Mouse (Mus musculus) C2C12 (cell line): ENCODE measurements around the gene Dmap1. TPM values are rescaled to one million over a fixed set of nuclear protein-coding genes. Genes with fewer than 3 reads are reported as not detected.

Source experiments
- H3K27me3 ChIP-seq: one replicate; pipeline ENCODE4 v1.6.1; 2011; ENCODE audit not compliant: control insufficient read depth, insufficient read depth, insufficient read length
- H3K36me3 ChIP-seq: one replicate; pipeline ENCODE4 v1.6.1; 2011; ENCODE audit not compliant: control insufficient read depth, insufficient read depth
- H3K4me3 ChIP-seq: one replicate; pipeline ENCODE4 v1.5.1; 2011; ENCODE audit warnings: mild to moderate bottlenecking, control low read depth; ENCODE audit not compliant: poor library complexity, insufficient read depth, severe bottlenecking
- H3K79me2 ChIP-seq: one replicate; pipeline ENCODE4 v1.6.1; 2011; ENCODE audit not compliant: control insufficient read depth, insufficient read depth
- H3K79me3 ChIP-seq: one replicate; pipeline ENCODE4 v1.6.1; 2011; ENCODE audit warnings: low read depth, control low read depth
- H3ac ChIP-seq: one replicate; pipeline ENCODE3; 2011; ENCODE audit warnings: low read depth; ENCODE audit not compliant: control insufficient read depth, insufficient read length
- CEBPB ChIP-seq: IDR thresholded peaks from one replicate; pipeline ENCODE4 v1.6.1; 2011; ENCODE audit warnings: low read depth, mild to moderate bottlenecking, control low read depth, moderate library complexity
- CTCF ChIP-seq: IDR thresholded peaks from one replicate; pipeline ENCODE4 v1.5.1; 2011; ENCODE audit not compliant: control insufficient read depth, insufficient read depth, insufficient read length
- FOSL1 ChIP-seq: IDR thresholded peaks from one replicate; pipeline ENCODE4 v1.8.0; 2011; ENCODE audit warnings: mild to moderate bottlenecking, low read length; ENCODE audit not compliant: poor library complexity, insufficient read depth, severe bottlenecking
- MAX ChIP-seq: IDR thresholded peaks from one replicate; pipeline ENCODE4 v1.6.1; 2011; ENCODE audit warnings: mild to moderate bottlenecking, control low read depth
- MYOD1 ChIP-seq: IDR thresholded peaks from one replicate; pipeline ENCODE4 v1.6.1; 2011; ENCODE audit warnings: low read depth; ENCODE audit not compliant: control insufficient read depth, insufficient read length
- MYOG ChIP-seq: IDR thresholded peaks from one replicate; pipeline ENCODE4 v1.6.1; 2011; ENCODE audit not compliant: control insufficient read depth, insufficient read length; ENCODE audit errors: extremely low read depth
- USF1 ChIP-seq: IDR thresholded peaks from one replicate; pipeline ENCODE4 v1.6.1; 2011; ENCODE audit warnings: low read depth, mild to moderate bottlenecking, control low read depth, moderate library complexity
- polyA plus RNA-seq: library from polyadenylated mRNA; unstranded; fragments of >200 nt; fragmentation: generic; extraction: Trizol; gene quantifications from one replicate; pipeline ENCODE4 v1.2.1, GENCODE M21; 2012; ENCODE audit warnings: missing spikeins

Dmap1 gene
- polyA plus RNA-seq, 1 experiment, result 31.0 TPM

DNA sequence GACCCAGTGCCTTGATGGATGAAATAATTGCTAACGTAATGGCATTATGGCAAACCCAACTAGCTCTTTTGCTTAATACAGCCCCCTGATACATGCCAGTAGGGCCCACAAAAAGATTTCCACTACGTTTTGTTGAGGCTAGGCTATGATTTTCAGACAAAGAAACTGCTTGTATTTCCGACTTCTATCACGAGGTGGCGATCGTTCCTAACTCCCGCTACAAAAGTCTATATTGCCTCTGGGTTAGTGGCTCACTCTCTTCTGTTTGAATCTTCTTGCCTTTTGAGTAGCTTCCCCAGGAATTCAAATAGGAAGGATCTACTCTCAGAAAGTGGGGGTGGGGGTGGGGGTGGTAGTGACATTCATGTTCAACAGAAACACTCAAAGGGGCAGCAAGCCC, 23.3 kb upstream of the Dmap1 start:
- H3ac ChIP-seq, result no peak overlapping the region
- TF ChIP-seq USF1 (no peak), CEBPB (no peak), MYOD1 (no peak), FOSL1 (no peak), MAX (no peak), CTCF (no peak), MYOG (no peak)

DNA sequence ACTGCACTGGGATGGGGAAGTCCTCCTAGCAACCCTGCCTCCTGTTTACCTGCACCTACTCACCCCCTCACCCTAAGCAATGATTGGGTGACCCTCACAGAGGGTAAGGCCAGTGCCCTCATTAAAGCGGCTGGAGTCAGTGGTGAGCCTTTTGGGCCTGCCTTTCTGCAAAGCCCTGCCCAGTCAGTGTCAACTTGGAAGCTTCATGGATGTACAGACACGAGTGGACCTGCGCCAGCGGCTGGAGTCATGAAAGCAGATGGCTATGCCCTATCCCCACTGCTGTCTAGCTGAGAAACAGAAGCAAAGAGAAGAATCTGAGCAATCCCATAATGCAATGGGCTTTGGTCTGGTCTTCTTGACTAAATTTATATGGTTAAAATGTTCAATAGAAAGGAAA, 4.3 kb upstream of the Dmap1 start:
- Histone ChIP-seq H3K36me3 (no peaks in the 10 kb centered on the region), H3ac (no peak overlapping the region), H3K79me3 (no peaks in the 10 kb centered on the region), H3K27me3 (peaks cover 3% of the 10 kb centered on the region), H3K4me3 (no peak overlapping the region), H3K79me2 (peaks cover 6% of the 10 kb centered on the region)
- TF ChIP-seq MAX, result no peak
- no peak for TF ChIP-seq CEBPB
- TF ChIP-seq MYOG, result no peak
- TF ChIP-seq USF1, result no peak
- TF ChIP-seq FOSL1, result no peak
- no peak for TF ChIP-seq MYOD1
- TF ChIP-seq CTCF, result no peak

More for the DNA sequence above, 23.3 kb upstream of the Dmap1 start:
- H3K79me2 ChIP-seq, result no peaks in the 10 kb centered on the region
- H3K4me3 ChIP-seq, result no peak overlapping the region
- no peaks in the 10 kb centered on the region for H3K79me3 ChIP-seq
- peaks cover 21% of the 10 kb centered on the region for H3K27me3 ChIP-seq
- H3K36me3 ChIP-seq, result no peaks in the 10 kb centered on the region

GRCm38 (mm10) chr4:117683048-117683768, 1.1 kb upstream of the Dmap1 start:
- Histone ChIP-seq H3K27me3 (peaks cover 3% of the 10 kb centered on the region), H3K79me3 (no peaks in the 10 kb centered on the region), H3ac (no peak overlapping the region), H3K4me3 (no peak overlapping the region), H3K36me3 (peaks cover 23% of the 10 kb centered on the region), H3K79me2 (peaks cover 13% of the 10 kb centered on the region)
- TF ChIP-seq MYOG (no peak), CTCF (no peak), MAX (no peak), CEBPB (no peak), USF1 (no peak), MYOD1 (no peak), FOSL1 (no peak)

DNA sequence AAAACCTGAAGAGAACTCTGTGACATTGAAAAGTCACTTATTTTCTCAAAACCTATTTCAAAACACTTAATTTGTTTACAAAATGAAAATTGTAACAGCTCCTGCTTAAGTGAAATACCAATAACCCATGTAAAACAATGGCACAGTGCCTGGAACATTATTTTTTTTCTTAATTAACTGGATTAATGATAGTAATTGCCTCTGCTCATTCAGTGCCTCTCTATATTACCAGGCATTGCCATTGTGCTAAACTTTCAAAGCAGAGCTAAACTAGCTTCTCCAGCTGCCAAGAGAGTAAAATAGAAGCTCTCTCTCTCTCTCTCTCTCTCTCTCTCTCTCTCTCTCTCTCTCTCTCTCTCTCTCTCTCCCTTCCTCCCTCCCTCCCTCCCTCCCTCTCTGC, 390 bp upstream of the Dmap1 start:
- peak overlapping the region; percentile 95 for H3K4me3 ChIP-seq
- no peaks in the 10 kb centered on the region for H3K79me3 ChIP-seq
- H3ac ChIP-seq, result peak overlapping the region; percentile 29
- peaks cover 13% of the 10 kb centered on the region for H3K79me2 ChIP-seq
- no peak for TF ChIP-seq USF1
- no peak for TF ChIP-seq FOSL1
- no peak for TF ChIP-seq CTCF
- no peak for TF ChIP-seq MAX
- TF ChIP-seq CEBPB, result no peak
- no peak for TF ChIP-seq MYOG
- TF ChIP-seq MYOD1, result no peak
- H3K27me3 ChIP-seq, result no peaks in the 10 kb centered on the region
- H3K36me3 ChIP-seq, result peaks cover 25% of the 10 kb centered on the region

DNA sequence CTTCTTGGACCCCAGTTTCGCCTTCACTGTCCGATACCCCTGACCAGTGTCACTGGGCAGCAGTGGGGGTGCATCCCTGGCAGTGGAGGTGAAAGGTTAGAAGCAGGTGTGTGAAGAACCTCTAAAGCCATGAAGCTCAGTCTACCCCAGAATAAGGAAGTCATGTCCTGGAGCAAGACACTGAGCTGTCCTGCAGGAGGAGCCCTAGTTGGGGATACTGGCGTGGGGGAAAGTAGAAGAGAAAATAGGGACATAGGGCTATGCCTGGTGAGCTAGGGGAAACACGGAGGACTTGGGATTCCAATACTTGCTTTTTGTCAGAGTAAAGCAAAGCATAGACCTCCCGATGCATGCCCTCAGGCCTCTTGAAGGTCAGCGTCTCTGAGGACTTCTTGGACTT, 1.1 kb downstream of the Dmap1 start:
- H3K79me2 ChIP-seq, result peaks cover 13% of the 10 kb centered on the region
- peak overlapping the region; percentile 95 for H3K4me3 ChIP-seq
- peaks cover 39% of the 10 kb centered on the region for H3K36me3 ChIP-seq
- no peaks in the 10 kb centered on the region for H3K79me3 ChIP-seq
- H3ac ChIP-seq, result no peak overlapping the region
- no peaks in the 10 kb centered on the region for H3K27me3 ChIP-seq
- no peak for TF ChIP-seq FOSL1
- no peak for TF ChIP-seq USF1
- no peak for TF ChIP-seq CTCF
- no peak for TF ChIP-seq CEBPB
- no peak for TF ChIP-seq MYOD1
- TF ChIP-seq MAX, result no peak
- TF ChIP-seq MYOG, result no peak
